Mouse (Mus musculus): ENCODE measurements around the gene Efna2.

Gene Efna2

DNA sequence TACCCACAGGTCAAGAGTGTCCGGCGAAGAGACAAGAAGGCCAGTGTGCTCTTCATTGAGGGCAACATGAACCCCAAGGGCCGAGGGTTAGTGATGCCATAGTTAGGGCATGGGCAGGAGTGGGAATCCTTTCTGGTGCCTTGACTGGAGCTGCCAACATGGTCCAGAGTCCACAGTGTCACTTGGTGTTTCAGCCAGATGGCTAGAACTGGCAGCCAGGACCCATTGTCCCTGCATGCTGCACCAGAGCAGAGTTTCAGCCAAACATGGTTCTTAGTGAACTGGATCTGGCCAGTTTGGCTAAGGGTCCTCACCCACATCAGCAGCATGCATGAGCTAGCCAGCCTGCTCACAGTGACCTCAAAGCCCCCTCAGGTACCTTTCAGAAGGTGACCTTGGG is 59.0 kb downstream of the Efna2 start:
- no peak for DNase-seq

All from thymus, adult 18-20 months (tissue).